Mouse (Mus musculus) neutrophil, adult 59 days (primary cell): Measurements from ENCODE around the gene Gabrq. TPM values are rescaled to one million over a fixed set of nuclear protein-coding genes. Genes with fewer than 3 reads are reported as not detected.

Experiments used
- total RNA-seq, 2 experiments: library from RNA; stranded (reverse); gene quantifications; 1 replicate in 1 of 2; 2 replicates in 1 of 2; pipeline ENCODE4 v1.2.4; 2023

Gabrq gene
- not detected for total RNA-seq

GRCm38 (mm10) chrX:72824776-72825588, at the start of gene Gabrq:
TSS of gene Gabrq (plus strand) at chrX:72825178.

Other genes with a start within 250 kb of the Gabrq start
- not detected for gene Gabra3, start 168.3 kb upstream of the Gabrq start, total RNA-seq
- 10 to 100 TPM; 14.2 to 20.6 TPM for gene Cetn2, start 93.2 kb downstream of the Gabrq start, total RNA-seq
- 1 to 10 TPM; 7.0 to 8.9 TPM for gene Nsdhl, start 93.4 kb downstream of the Gabrq start, total RNA-seq
- gene Zfp185, start 162.2 kb downstream of the Gabrq start, total RNA-seq, result not detected
- gene Pnma5, start 211.9 kb downstream of the Gabrq start, total RNA-seq, result under 1 TPM; 0.60 to 0.80 TPM
- gene Pnma3, start 239.6 kb downstream of the Gabrq start, total RNA-seq, result not detected